Mouse (Mus musculus) telencephalon, adult 2 months (tissue): ENCODE measurements around the gene Adamts5.

Experiments used
- DNase-seq: peaks from one replicate; pipeline ENCODE4 v3.0.0-alpha.2; 2011; ENCODE audit warnings: low read depth, low spot score

The Adamts5 gene

GRCm38 (mm10) chr16:85901581-85901910, at the start of gene Adamts5:
Adamts5 (minus strand) TSS chr16:85901828.
- no peak for DNase-seq

- no peak for DNase-seq
These were observed 48.7 kb upstream of the Adamts5 start for GRCm38 (mm10) chr16:85950356-85950755.

GRCm38 (mm10) chr16:85926004-85926403, 24.4 kb upstream of the Adamts5 start:
- DNase-seq, result peak; percentile 9

GRCm38 (mm10) chr16:85922454-85922853, 20.8 kb upstream of the Adamts5 start:
- DNase-seq, result no peak

GRCm38 (mm10) chr16:85920122-85920521, 18.5 kb upstream of the Adamts5 start:
- no peak for DNase-seq

GRCm38 (mm10) chr16:85900702-85901580, 687 bp downstream of the Adamts5 start:
- peak; percentile 16 for DNase-seq

GRCm38 (mm10) chr16:85899790-85900587, 1.6 kb downstream of the Adamts5 start:
- no peak for DNase-seq

GRCm38 (mm10) chr16:85899301-85899721, 2.3 kb downstream of the Adamts5 start:
- no peak for DNase-seq

- DNase-seq, result no peak
These were observed 2.8 kb downstream of the Adamts5 start for GRCm38 (mm10) chr16:85898816-85899215.

GRCm38 (mm10) chr16:85898391-85898790, 3.2 kb downstream of the Adamts5 start:
- DNase-seq, result no peak

GRCm38 (mm10) chr16:85897854-85898253, 3.8 kb downstream of the Adamts5 start:
- DNase-seq, result no peak

- peak; percentile 46 for DNase-seq
These were observed 5.7 kb downstream of the Adamts5 start for GRCm38 (mm10) chr16:85895948-85896347.

- DNase-seq, result no peak
These were observed 11.8 kb downstream of the Adamts5 start for GRCm38 (mm10) chr16:85889778-85890177.

GRCm38 (mm10) chr16:85887289-85888051, 14.2 kb downstream of the Adamts5 start:
- peak; percentile 54 for DNase-seq

GRCm38 (mm10) chr16:85879075-85879474, 22.6 kb downstream of the Adamts5 start:
- DNase-seq, result no peak

GRCm38 (mm10) chr16:85874141-85874540, 27.5 kb downstream of the Adamts5 start:
- no peak for DNase-seq

GRCm38 (mm10) chr16:85871971-85872370, 29.7 kb downstream of the Adamts5 start:
- no peak for DNase-seq

- no peak for DNase-seq
These were observed 30.4 kb downstream of the Adamts5 start for GRCm38 (mm10) chr16:85871248-85871647.

GRCm38 (mm10) chr16:85864691-85865389, 36.8 kb downstream of the Adamts5 start:
- DNase-seq, result no peak

GRCm38 (mm10) chr16:85854505-85854904, 47.1 kb downstream of the Adamts5 start:
- no peak for DNase-seq

- no peak for DNase-seq
These were observed 74.6 kb downstream of the Adamts5 start for GRCm38 (mm10) chr16:85827066-85827465.
